Mouse (Mus musculus): Measurements from ENCODE around the gene AU040320. TPM values are rescaled to one million over a fixed set of nuclear protein-coding genes. Genes with fewer than 3 reads are reported as not detected.

AU040320 gene
- total RNA-seq, 2 experiments from 2014 or later = 28.6 to 30.6 TPM

DNA sequence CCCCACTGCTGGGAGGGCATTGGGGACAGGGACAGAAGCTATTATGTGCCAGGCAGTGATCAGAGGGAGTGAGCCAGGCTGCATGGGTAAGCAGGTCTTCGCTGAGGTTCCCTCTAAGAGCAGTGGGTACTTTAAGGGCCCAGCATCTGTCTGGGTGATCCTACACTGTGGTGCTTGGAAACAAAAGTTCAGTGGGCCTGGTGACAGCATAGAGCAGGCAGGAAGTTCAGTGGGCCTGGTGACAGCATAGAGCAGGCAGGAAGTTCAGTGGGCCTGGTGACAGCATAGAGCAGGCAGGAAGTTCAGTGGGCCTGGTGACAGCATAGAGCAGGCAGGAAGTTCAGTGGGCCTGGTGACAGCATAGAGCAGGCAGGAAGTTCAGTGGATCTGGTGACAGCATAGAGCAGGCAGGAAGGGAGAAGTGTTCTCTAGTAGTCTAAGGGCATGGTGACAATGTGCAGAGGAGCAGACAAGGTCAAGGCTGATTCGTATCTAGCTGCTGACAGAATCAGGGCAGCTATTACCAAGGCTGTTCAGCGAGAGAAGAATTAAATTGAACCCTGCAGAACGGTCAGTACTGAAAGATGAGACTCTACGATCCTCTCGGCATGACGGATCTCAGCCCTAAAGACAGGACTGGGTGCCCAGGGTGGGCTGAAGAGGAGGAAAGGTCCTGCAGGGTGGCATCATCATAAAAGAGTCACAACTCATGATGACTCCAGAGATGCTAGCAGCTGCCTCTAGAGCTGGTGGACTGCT lies 96.9 kb downstream of the AU040320 start:
- DNase-seq (ENCODE audit: low spot score in 2 of 2) = no peak

DNA sequence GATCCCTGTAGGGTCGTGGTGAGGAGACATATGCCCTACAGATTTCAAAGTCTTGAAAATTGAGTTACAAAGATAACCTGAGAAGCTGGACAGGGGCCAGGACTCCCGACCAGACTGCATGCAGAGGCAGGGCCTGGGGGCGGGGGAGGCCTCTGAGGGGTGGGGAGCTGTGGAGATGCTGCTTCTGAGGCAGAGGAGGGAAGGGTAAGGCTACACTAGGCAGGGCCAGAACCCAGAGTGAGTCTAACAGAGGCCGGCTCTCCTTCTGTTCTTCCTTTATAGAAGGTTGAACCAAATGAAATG lies 97.4 kb downstream of the AU040320 start:
- DNase-seq (ENCODE audit: low spot score in 2 of 2) = no peak

DNA sequence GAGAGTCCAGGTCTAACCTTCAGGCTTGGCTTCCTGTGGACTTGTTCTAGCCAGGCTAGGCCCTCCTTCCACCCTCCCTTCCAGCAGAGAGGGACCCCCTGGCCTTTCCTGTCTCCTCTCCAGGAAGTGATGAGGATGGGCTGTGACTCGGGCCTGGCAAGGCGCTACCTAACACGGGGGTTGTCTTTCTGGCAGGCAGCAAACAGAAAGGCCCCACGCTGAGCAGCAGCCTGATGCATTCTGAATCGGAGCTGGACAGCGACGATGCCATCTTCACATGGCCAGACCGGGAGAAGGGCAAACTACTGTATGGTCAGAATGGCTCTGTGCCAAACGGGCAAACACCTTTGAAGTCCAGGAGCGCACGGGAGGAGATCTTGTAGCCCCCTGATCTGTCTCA lies 99.6 kb downstream of the AU040320 start:
- no peak for DNase-seq (ENCODE audit: low spot score in 2 of 2)

DNA sequence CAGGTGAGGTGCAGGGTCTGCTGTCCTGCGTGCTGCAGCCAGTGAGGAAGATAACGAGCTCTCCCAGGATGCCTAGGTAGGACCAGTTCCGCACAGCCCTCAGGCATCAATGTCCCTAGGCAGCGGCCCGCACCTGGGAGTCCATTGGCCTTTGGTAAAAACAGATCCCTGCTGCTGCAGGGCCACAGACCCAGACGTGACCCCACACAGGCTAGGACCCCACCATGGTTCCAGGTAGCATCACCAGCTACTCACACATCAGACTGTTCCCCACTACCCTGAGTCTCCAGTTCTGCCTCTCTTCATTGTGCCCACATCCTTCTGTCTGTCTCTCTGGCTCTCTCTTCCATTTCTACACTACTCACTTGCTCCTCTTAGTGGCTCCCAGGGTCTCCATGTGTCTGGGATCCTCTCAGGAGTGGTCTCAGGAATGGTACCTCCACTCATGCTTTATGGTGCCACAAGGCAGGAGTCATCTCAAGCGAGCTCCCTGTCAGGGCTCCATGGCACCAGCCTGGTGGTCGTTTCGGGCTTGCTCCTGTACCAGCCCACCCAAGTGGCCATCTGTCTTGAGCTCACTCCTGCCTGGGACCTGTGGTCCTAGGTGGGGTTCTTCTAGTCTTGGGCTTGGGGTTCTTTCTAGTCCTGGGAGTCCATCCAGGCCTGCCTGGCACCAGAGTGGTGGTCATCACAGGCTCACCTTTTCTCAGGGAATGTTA lies 107.1 kb downstream of the AU040320 start:
- no peak for DNase-seq (ENCODE audit: low spot score in 2 of 2)

DNA sequence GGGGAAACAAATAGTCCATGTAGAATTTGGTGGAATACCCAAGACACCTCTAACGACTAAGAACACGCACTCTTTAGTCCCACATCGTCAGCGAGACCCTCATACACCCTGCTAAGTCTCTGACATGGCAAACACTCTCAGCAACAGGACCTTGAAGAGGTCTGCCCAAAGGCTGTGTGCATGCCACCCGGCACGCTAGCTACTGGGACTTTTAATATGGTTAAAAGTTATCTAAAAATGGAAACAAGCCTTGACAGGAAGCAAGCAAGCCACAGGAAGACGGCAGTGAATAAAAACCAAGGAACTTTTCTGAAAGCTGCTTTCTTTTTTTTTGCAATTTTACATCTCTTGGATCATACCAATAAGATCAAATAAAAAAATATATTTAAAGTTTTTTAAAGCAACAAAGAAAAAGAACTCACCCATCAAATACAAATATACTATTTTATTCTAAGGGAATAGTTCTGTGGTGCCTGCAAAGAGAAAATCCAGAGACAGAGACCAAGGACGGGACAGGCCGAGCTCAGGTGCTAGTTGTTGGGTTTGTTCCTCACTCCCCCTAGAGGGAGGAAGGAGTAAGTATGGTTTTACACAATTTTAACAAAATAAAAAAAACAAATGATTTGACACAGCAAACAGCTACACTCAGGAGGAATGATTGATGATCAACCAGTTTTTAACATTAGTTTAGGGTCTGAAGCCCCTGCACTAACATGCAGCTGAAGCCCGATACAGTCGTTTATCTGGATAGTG lies 108.3 kb downstream of the AU040320 start:
- no peak for DNase-seq (ENCODE audit: low spot score in 2 of 2)

DNA sequence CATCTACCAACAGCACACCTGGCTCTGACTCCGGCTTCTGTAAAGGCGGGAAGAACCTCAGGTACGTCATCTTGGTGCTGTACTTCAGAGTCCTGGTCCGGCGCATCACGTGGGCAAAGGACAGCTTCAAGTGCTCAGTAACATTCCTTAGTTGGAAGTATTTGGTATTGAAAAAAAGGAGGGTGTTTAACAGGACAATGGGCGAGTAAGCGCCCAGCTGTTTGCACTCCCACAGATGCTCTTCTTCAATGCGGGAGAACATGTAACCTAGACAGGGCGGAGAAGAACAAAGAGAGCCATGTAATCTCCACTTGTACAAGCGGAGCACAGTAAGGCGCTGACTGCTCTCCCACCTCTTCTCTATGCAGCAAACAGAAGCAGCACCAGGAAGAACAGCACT lies 115.4 kb downstream of the AU040320 start:
- DNase-seq (ENCODE audit: low spot score in 2 of 2) = no peak

DNA sequence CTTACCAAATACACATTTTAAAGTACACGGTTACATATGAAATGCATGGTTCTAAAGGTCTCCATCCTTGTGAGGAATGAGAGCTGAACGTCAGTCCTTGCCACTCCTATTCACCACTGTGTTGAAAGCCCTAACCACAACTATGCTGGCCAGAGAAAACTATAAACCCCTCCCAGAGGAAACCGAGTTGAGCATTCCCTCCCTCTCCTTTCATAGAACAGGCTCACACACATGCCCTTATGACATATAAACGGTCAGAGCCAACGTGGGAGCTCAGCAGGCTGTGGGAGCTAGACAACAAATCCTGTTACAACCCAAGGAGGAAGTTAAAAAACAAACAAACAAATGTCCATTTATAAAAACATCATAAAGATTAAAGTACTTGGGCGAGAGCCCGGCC lies 119.4 kb downstream of the AU040320 start:
- no peak for DNase-seq (ENCODE audit: low spot score in 2 of 2)

DNA sequence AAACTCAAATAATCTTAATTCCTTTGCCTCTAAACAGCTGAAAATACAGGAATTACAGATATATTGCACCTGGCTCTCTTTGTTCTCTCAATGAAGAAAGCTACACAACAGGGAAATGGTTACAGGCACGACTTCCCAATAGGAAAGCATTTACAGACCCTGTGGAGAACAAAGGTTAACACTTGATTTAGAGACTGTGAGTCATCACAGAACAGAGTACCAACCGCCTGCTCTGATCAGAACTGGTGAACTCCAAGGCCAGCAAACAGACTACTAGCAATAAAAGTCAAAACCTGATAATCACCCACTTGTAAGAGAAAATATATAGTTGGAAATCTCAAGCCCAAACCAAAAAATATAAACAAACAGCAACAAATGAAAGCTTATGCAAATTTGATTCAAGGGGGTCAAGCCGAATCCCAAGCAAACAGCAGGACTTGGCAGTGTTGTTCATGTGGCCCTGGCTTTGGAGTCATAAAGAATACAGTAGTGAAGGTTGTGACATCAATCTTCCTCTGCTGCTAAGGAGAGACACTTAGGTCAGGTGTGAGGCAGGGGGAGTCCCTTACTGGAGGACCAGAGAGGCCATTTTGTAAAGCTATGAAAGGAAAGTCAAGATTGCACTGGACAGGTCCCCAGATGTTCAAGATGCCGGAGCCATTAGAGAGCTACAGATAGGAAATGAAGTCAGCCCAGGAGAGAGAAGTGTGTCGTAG lies 126.4 kb downstream of the AU040320 start:
- DNase-seq (ENCODE audit: low spot score in 2 of 2) = no peak

DNA sequence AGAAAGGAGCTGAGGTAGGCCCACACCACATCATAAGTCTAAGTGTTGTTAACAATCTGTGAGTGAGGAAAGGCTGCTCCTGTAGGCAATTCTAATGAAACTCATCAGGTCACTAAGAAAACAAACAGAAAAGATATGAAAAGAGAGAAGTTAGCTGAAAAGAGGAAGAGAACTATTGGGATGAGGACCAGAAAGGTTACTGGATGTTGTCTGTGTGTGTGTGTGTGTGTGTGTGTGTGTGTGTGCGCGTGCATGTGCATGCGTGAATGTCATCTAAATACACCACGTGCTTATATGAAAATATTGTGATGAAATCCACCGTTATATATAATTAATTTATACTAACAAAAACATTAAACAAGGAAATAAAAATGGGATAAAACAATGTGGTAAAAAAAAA lies 130.3 kb downstream of the AU040320 start:
- DNase-seq (ENCODE audit: low spot score in 2 of 2) = no peak

DNA sequence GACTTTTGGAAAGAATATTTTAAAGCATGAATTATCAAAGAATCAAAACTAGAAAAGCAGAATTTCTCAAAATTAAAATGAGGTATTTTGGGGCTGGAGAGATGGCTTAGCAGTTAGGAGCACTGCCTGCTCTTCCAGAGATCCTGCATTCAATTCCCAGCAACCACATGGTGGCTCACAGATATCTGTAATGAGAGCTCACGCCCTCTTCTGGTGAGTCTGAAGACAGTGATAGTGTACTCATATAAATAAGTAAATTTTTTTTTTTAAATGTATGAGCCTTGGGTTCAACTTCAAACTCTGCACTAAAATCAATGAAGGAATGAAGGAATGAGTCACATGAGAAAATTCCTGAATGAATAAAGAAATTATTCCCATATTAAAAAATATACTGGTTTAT lies 132.6 kb downstream of the AU040320 start:
- DNase-seq (ENCODE audit: low spot score in 2 of 2) = no peak

DNA sequence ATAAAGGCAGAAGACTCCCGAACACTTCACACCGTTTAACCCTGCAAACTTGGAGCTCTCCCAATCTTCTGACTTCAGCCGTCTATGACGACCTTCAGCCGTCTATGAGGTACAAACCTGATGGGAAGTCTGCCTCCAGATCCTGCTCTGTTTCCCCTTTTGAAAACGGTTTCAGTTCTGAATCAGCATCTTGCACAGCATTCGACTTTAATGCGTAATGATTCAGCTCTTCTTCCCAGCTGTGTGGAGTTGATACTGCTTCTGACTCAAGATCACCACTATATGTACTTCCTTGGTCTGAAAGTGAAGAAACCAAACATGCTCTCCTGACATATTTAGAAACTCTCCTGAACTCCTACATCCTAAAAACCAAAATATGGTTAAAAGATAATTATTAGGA lies 136.5 kb downstream of the AU040320 start:
- no peak for DNase-seq (ENCODE audit: low spot score in 2 of 2)

Other genes with a start within 250 kb of the AU040320 start
- 1 to 10 TPM; 2.9 to 3.2 TPM for gene Ago4, start 220.1 kb upstream of the AU040320 start, total RNA-seq (2021)
- 10 to 100 TPM; 12.0 to 12.9 TPM for gene Clspn, start 196.6 kb upstream of the AU040320 start, total RNA-seq (2021)
- gene 5730409E04Rik, start 143.7 kb upstream of the AU040320 start, total RNA-seq (2021) = 10 to 100 TPM; 12.4 to 13.0 TPM
- gene Psmb2, start 75.9 kb upstream of the AU040320 start, total RNA-seq (2021) = 100 to 1,000 TPM; 136 to 164 TPM
- gene Tfap2e, start 17.3 kb upstream of the AU040320 start, total RNA-seq (2021) = not detected
- 10 to 100 TPM; 18.8 to 19.4 TPM for gene Ncdn, start 106 bp upstream of the AU040320 start, total RNA-seq (2021)
- 10 to 100 TPM; 39.7 to 41.6 TPM for gene Zmym4, start 214.6 kb downstream of the AU040320 start, total RNA-seq (2021)